Mouse (Mus musculus) cerebellum, adult 2 months (tissue): ENCODE results near the gene Gsta3. TPM values are rescaled to one million over a fixed set of nuclear protein-coding genes. Genes with fewer than 3 reads are reported as not detected.
"Not testable (repeated sequence)": the region's sequence is repeated elsewhere in the genome, so short reads cannot be mapped to it uniquely, and the experiment has no call there.

ENCODE experiments used
- DNase-seq, 2 experiments: peaks; one replicate each; pipeline ENCODE4 v3.0.0; 2021
- H3K27ac ChIP-seq: fragments of 200-500 bp; 2 replicates; pipeline ENCODE4 v1.5.1; 2012; ENCODE audit warnings: low read length, control low read depth, inconsistent platforms; ENCODE audit not compliant: insufficient read depth
- H3K27me3 ChIP-seq: fragments of 200-500 bp; 2 replicates; pipeline ENCODE4 v1.6.1; 2012; ENCODE audit warnings: inconsistent platforms, mild to moderate bottlenecking, low read length, moderate library complexity; ENCODE audit not compliant: control insufficient read depth, insufficient read depth
- H3K4me1 ChIP-seq: fragments of 200-500 bp; 2 replicates; pipeline ENCODE4 v1.6.1; 2011; ENCODE audit warnings: low read length; ENCODE audit not compliant: control insufficient read depth, insufficient read depth
- H3K4me3 ChIP-seq: fragments of 200-500 bp; replicated peaks from 2 replicates; pipeline ENCODE3; 2011; ENCODE audit warnings: mild to moderate bottlenecking, low read depth, low read length, control low read depth; ENCODE audit not compliant: insufficient read depth
- CTCF ChIP-seq: fragments of 200-500 bp; IDR thresholded peaks from 2 replicates; pipeline ENCODE4 v1.5.1; 2011; ENCODE audit warnings: low read depth, mild to moderate bottlenecking, control low read depth, low read length, moderate library complexity, borderline replicate concordance; ENCODE audit not compliant: insufficient read depth
- POLR2A ChIP-seq: fragments of 200-500 bp; IDR thresholded peaks from 2 replicates; pipeline ENCODE4 v1.6.1; 2011; ENCODE audit warnings: low read length, control low read depth, borderline replicate concordance; ENCODE audit not compliant: insufficient read depth
- WGBS: fragments of 180-500 bp; shearing (Covaris S2); methylation state at CpG from one replicate; pipeline ENCODE4 v1.1.7; 2018; 5-methylcytosine and 5-hydroxymethylcytosine counted together
- polyA plus RNA-seq: library from polyadenylated mRNA; depleted of rRNA; stranded (reverse); fragments of >200 nt; gene quantifications from 2 replicates; pipeline ENCODE4 v1.2.3, GENCODE M21; 2012

Gsta3 gene
- polyA plus RNA-seq, 1 experiment = 2.1 TPM

- H3K27ac ChIP-seq = no peak overlapping the region
- H3K4me1 ChIP-seq = no peaks in the 10 kb centered on the region
- TF ChIP-seq CTCF (no peak), POLR2A (no peak)
- DNase-seq = no peak
- no peak overlapping the region for H3K4me3 ChIP-seq
- 82% methylated on average over 5 of the region's 5 CpGs for WGBS
- H3K27me3 ChIP-seq = no peaks in the 10 kb centered on the region
Observed at GRCm38 (mm10) chr1:21256871-21257270, 16.5 kb downstream of the Gsta3 start.

- not testable (repeated sequence) for H3K4me3 ChIP-seq, DNase-seq, H3K4me1 ChIP-seq, H3K27ac ChIP-seq, H3K27me3 ChIP-seq
- 72% methylated on average over 8 of the region's 8 CpGs for WGBS
Observed at GRCm38 (mm10) chr1:21259981-21260380, 19.6 kb downstream of the Gsta3 start.

GRCm38 (mm10) chr1:21262401-21262800 is 22.0 kb downstream of the Gsta3 start:
- TF ChIP-seq CTCF (no peak), POLR2A (no peak)
- Histone ChIP-seq H3K4me1 (no peaks in the 10 kb centered on the region), H3K27me3 (no peaks in the 10 kb centered on the region), H3K27ac (no peak overlapping the region), H3K4me3 (no peak overlapping the region)
- no peak for DNase-seq
- 93% methylated on average over 5 of the region's 5 CpGs for WGBS

- Histone ChIP-seq H3K4me3 (no peak overlapping the region), H3K27me3 (no peaks in the 10 kb centered on the region), H3K4me1 (no peaks in the 10 kb centered on the region), H3K27ac (no peak overlapping the region)
- WGBS = 87% methylated on average over 4 of the region's 4 CpGs
- DNase-seq = no peak
- TF ChIP-seq CTCF (no peak), POLR2A (no peak)
Observed at GRCm38 (mm10) chr1:21263986-21264385, 23.6 kb downstream of the Gsta3 start.

GRCm38 (mm10) chr1:21264747-21265146 is 24.4 kb downstream of the Gsta3 start:
- H3K4me1 ChIP-seq = no peaks in the 10 kb centered on the region
- no peaks in the 10 kb centered on the region for H3K27me3 ChIP-seq
- DNase-seq = no peak
- TF ChIP-seq CTCF (no peak), POLR2A (no peak)
- no peak overlapping the region for H3K27ac ChIP-seq
- no peak overlapping the region for H3K4me3 ChIP-seq
- 85% methylated on average over 8 of the region's 8 CpGs for WGBS

GRCm38 (mm10) chr1:21266766-21267165 is 26.4 kb downstream of the Gsta3 start:
- WGBS = 95% methylated on average over 1 of the region's 1 CpGs
- DNase-seq = no peak
- H3K4me1 ChIP-seq = no peaks in the 10 kb centered on the region
- TF ChIP-seq CTCF = no peak
- no peak for TF ChIP-seq POLR2A
- no peak overlapping the region for H3K4me3 ChIP-seq
- H3K27me3 ChIP-seq = no peaks in the 10 kb centered on the region
- no peak overlapping the region for H3K27ac ChIP-seq

- WGBS = 95% methylated on average over 7 of the region's 7 CpGs
- not testable (repeated sequence) for H3K4me1 ChIP-seq, H3K27me3 ChIP-seq, H3K27ac ChIP-seq, H3K4me3 ChIP-seq, DNase-seq
Observed at GRCm38 (mm10) chr1:21267466-21267865, 27.1 kb downstream of the Gsta3 start.

GRCm38 (mm10) chr1:21271343-21272055 is 31.1 kb downstream of the Gsta3 start:
- Histone ChIP-seq H3K4me3 (peak overlapping the region; percentile 8), H3K4me1 (no peaks in the 10 kb centered on the region; the same call in 1 of the 2 replicates), H3K27ac (no peak overlapping the region), H3K27me3 (no peaks in the 10 kb centered on the region)
- DNase-seq = peak; percentile 27 to 50
- TF ChIP-seq POLR2A (no peak), CTCF (peak; percentile 48)
- WGBS = 21% methylated on average over 18 of the region's 18 CpGs

- WGBS = 21% methylated on average over 14 of the region's 14 CpGs
- H3K27me3 ChIP-seq = no peaks in the 10 kb centered on the region
- H3K27ac ChIP-seq = no peak overlapping the region
- peak; percentile 8 to 10 for DNase-seq
- TF ChIP-seq CTCF (no peak), POLR2A (no peak)
- H3K4me3 ChIP-seq = no peak overlapping the region
- no peaks in the 10 kb centered on the region; the same call in 1 of the 2 replicates for H3K4me1 ChIP-seq
Observed at GRCm38 (mm10) chr1:21272056-21272431, 31.7 kb downstream of the Gsta3 start.
